Mouse (Mus musculus): ENCODE results near the gene Naaladl2.

DNA sequence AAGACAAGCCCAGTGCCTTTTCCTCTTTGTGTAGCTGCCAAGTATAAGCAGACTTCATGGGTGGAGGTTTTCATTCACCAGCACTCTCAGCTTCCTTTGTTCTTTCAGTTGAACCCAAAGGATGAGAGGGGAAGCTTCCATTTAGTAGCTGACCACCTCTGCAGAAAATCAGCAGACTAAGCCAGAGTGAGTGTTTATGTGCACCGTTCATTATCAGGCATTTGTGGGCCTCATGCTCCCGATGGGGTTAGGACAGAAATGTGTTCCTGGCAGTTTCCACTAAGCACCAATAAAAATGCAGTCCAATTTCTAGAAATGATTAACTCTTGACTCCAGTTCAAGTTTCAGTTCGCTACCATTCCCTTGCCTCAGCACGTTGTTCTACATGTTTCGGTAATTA is 1206.8 kb downstream of the Naaladl2 start:
- TF ChIP-seq EP300 (IDR thresholded peaks at IDR 0.05; ENCODE audit: insufficient read depth, low read depth, low read length), result no peak
- TF ChIP-seq POLR2A (IDR thresholded peaks at IDR 0.05; ENCODE audit: insufficient read depth, low read length), result no peak
- no peak for TF ChIP-seq CTCF (IDR thresholded peaks at IDR 0.05; ENCODE audit: low read depth, low read length)
